Mouse (Mus musculus) gonadal fat pad, adult 2 months (tissue): ENCODE measurements around the gene Bcl2a1c. TPM values are rescaled to one million over a fixed set of nuclear protein-coding genes. Genes with fewer than 3 reads are reported as not detected.
"Not testable (repeated sequence)": the region's sequence is repeated elsewhere in the genome, so short reads cannot be mapped to it uniquely, and the experiment has no call there.

Source experiments
- DNase-seq: peaks from one replicate; pipeline ENCODE4 v3.0.0-alpha.2; 2012; ENCODE audit warnings: low read depth
- polyA plus RNA-seq: library from polyadenylated mRNA; depleted of rRNA; stranded (reverse); fragments of >200 nt; gene quantifications from 2 replicates; pipeline ENCODE4 v1.2.3, GENCODE M21; 2012; rRNA removed

Bcl2a1c gene
- polyA plus RNA-seq: not detected in 2 replicates

GRCm38 (mm10) chr9:114329855-114330254 lies at the start of gene Bcl2a1c:
TSS of gene Bcl2a1c (plus strand) at chr9:114330135.
- not testable (repeated sequence) for DNase-seq

- not testable (repeated sequence) for DNase-seq
Measured at GRCm38 (mm10) chr9:114305957-114306356, 24.0 kb upstream of the Bcl2a1c start.

GRCm38 (mm10) chr9:114311752-114312151 lies 18.2 kb upstream of the Bcl2a1c start:
- DNase-seq: not testable (repeated sequence)

- no peak for DNase-seq
Measured at GRCm38 (mm10) chr9:114318021-114318420, 11.9 kb upstream of the Bcl2a1c start.

GRCm38 (mm10) chr9:114326011-114326748 lies 3.8 kb upstream of the Bcl2a1c start:
- no peak for DNase-seq

- DNase-seq: not testable (repeated sequence)
Measured at GRCm38 (mm10) chr9:114328332-114328731, 1.6 kb upstream of the Bcl2a1c start.

GRCm38 (mm10) chr9:114367783-114368470 lies 38.0 kb downstream of the Bcl2a1c start:
- no peak for DNase-seq

GRCm38 (mm10) chr9:114368471-114368858 lies 38.5 kb downstream of the Bcl2a1c start:
- no peak for DNase-seq

GRCm38 (mm10) chr9:114369389-114369788 lies 39.5 kb downstream of the Bcl2a1c start:
- DNase-seq: not testable (repeated sequence)

- not testable (repeated sequence) for DNase-seq
Measured at GRCm38 (mm10) chr9:114371717-114372116, 41.8 kb downstream of the Bcl2a1c start.

GRCm38 (mm10) chr9:114375276-114375962 lies 45.5 kb downstream of the Bcl2a1c start:
- DNase-seq: no peak

- DNase-seq: no peak
Measured at GRCm38 (mm10) chr9:114377168-114377567, 47.2 kb downstream of the Bcl2a1c start.

GRCm38 (mm10) chr9:114379871-114380270 lies 49.9 kb downstream of the Bcl2a1c start:
- no peak for DNase-seq

Other genes with a start within 250 kb of the Bcl2a1c start
- gene Crtap, start 60.5 kb downstream of the Bcl2a1c start, polyA plus RNA-seq: 80.3 and 106 TPM in 2 replicates
- 111 and 119 TPM in 2 replicates for gene Glb1, start 70.9 kb downstream of the Bcl2a1c start, polyA plus RNA-seq
- gene Tmppe, start 71.0 kb downstream of the Bcl2a1c start, polyA plus RNA-seq: 8.1 and 8.9 TPM in 2 replicates
- gene Ccr4, start 174.8 kb downstream of the Bcl2a1c start, polyA plus RNA-seq: 0.09 and 0.14 TPM in 2 replicates
- not detected in 2 replicates for gene C130032M10Rik, start 185.6 kb downstream of the Bcl2a1c start, polyA plus RNA-seq
- not detected in 2 replicates for gene Trim71, start 234.2 kb downstream of the Bcl2a1c start, polyA plus RNA-seq